Mouse (Mus musculus): Measurements from ENCODE around the gene Gpr135.

DNA sequence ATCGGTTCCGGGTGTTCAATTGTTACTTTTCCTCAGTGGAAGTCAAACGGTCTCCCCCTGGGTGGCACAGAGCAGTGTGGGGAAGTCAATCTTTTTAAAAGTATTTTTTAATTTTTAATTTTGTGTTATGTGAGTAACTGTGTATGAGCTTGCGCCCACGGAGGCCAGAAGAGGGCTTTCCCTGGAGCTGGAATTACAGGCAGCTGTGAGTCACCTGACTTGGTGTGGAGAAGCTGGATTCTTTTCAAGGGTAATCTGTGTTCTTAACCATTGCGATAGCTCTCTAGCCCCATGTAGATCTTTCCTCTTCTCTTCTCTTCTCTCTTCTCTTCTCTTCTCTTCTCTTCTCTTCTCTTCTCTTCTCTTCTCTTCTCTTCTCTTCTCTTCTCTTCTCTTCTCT, 44.2 kb upstream of the Gpr135 start:
- TF ChIP-seq CTCF (IDR thresholded peaks at IDR 0.05; ENCODE audit: low read depth) (no peak), EP300 (IDR thresholded peaks at IDR 0.05; ENCODE audit: low read depth) (no peak)
